Mouse (Mus musculus): ENCODE measurements around the gene Tulp1.
A peak's percentile ranks its signal among the peaks of the same experiment; 100 is the strongest.

Gene Tulp1

GRCm38 (mm10) chr17:28355871-28356270 is 9.2 kb downstream of the Tulp1 start:
- no peak for DNase-seq (ENCODE audit: low read depth, low spot score)
- H3K27me3 ChIP-seq (ENCODE audit: control insufficient read depth, insufficient read depth, low read length, poor library complexity, severe bottlenecking) = no peaks in the 10 kb centered on the region; the same call in 1 of the 2 replicates
- H3K36me3 ChIP-seq (ENCODE audit: control insufficient read depth, insufficient read depth, low read length, poor library complexity, severe bottlenecking) = no peaks in the 10 kb centered on the region

- Histone ChIP-seq H3K27me3 (ENCODE audit: control insufficient read depth, insufficient read depth, low read length, poor library complexity, severe bottlenecking) (no peaks in the 10 kb centered on the region; the same call in 1 of the 2 replicates), H3K36me3 (ENCODE audit: control insufficient read depth, insufficient read depth, low read length, poor library complexity, severe bottlenecking) (no peaks in the 10 kb centered on the region)
- DNase-seq (ENCODE audit: low read depth, low spot score) = no peak
Observed at GRCm38 (mm10) chr17:28352018-28352417, 13.0 kb downstream of the Tulp1 start.

GRCm38 (mm10) chr17:28351353-28351890 is 13.6 kb downstream of the Tulp1 start:
- no peak for DNase-seq (ENCODE audit: low read depth, low spot score)
- Histone ChIP-seq H3K36me3 (ENCODE audit: control insufficient read depth, insufficient read depth, low read length, poor library complexity, severe bottlenecking) (no peaks in the 10 kb centered on the region), H3K27me3 (ENCODE audit: control insufficient read depth, insufficient read depth, low read length, poor library complexity, severe bottlenecking) (no peaks in the 10 kb centered on the region; the same call in 1 of the 2 replicates)

GRCm38 (mm10) chr17:28350466-28351352 is 14.3 kb downstream of the Tulp1 start, which contains the start of gene Tead3:
Gene Tead3, minus strand, starts transcription at chr17:28350817.
- H3K36me3 ChIP-seq (ENCODE audit: control insufficient read depth, insufficient read depth, low read length, poor library complexity, severe bottlenecking) = no peaks in the 10 kb centered on the region
- DNase-seq (ENCODE audit: low read depth, low spot score) = peak; percentile 55
- no peaks in the 10 kb centered on the region; the same call in 1 of the 2 replicates for H3K27me3 ChIP-seq (ENCODE audit: control insufficient read depth, insufficient read depth, low read length, poor library complexity, severe bottlenecking)

GRCm38 (mm10) chr17:28349901-28350465 is 15.0 kb downstream of the Tulp1 start:
- no peak for DNase-seq (ENCODE audit: low read depth, low spot score)
- H3K27me3 ChIP-seq (ENCODE audit: control insufficient read depth, insufficient read depth, low read length, poor library complexity, severe bottlenecking) = no peaks in the 10 kb centered on the region; the same call in 1 of the 2 replicates
- H3K36me3 ChIP-seq (ENCODE audit: control insufficient read depth, insufficient read depth, low read length, poor library complexity, severe bottlenecking) = no peaks in the 10 kb centered on the region

GRCm38 (mm10) chr17:28349264-28349880 is 15.7 kb downstream of the Tulp1 start:
- Histone ChIP-seq H3K27me3 (ENCODE audit: control insufficient read depth, insufficient read depth, low read length, poor library complexity, severe bottlenecking) (no peaks in the 10 kb centered on the region; the same call in 1 of the 2 replicates), H3K36me3 (ENCODE audit: control insufficient read depth, insufficient read depth, low read length, poor library complexity, severe bottlenecking) (no peaks in the 10 kb centered on the region)
- no peak for DNase-seq (ENCODE audit: low read depth, low spot score)

GRCm38 (mm10) chr17:28348211-28348610 is 16.8 kb downstream of the Tulp1 start:
- no peak for DNase-seq (ENCODE audit: low read depth, low spot score)
- Histone ChIP-seq H3K27me3 (ENCODE audit: control insufficient read depth, insufficient read depth, low read length, poor library complexity, severe bottlenecking) (no peaks in the 10 kb centered on the region; the same call in 1 of the 2 replicates), H3K36me3 (ENCODE audit: control insufficient read depth, insufficient read depth, low read length, poor library complexity, severe bottlenecking) (no peaks in the 10 kb centered on the region)

- H3K27me3 ChIP-seq (ENCODE audit: control insufficient read depth, insufficient read depth, low read length, poor library complexity, severe bottlenecking) = no peaks in the 10 kb centered on the region; the same call in 1 of the 2 replicates
- DNase-seq (ENCODE audit: low read depth, low spot score) = no peak
- H3K36me3 ChIP-seq (ENCODE audit: control insufficient read depth, insufficient read depth, low read length, poor library complexity, severe bottlenecking) = no peaks in the 10 kb centered on the region
Observed at GRCm38 (mm10) chr17:28347327-28347726, 17.7 kb downstream of the Tulp1 start.

GRCm38 (mm10) chr17:28345882-28346281 is 19.1 kb downstream of the Tulp1 start:
- H3K36me3 ChIP-seq (ENCODE audit: control insufficient read depth, insufficient read depth, low read length, poor library complexity, severe bottlenecking) = no peaks in the 10 kb centered on the region
- no peaks in the 10 kb centered on the region; the same call in 1 of the 2 replicates for H3K27me3 ChIP-seq (ENCODE audit: control insufficient read depth, insufficient read depth, low read length, poor library complexity, severe bottlenecking)
- DNase-seq (ENCODE audit: low read depth, low spot score) = no peak

- H3K27me3 ChIP-seq (ENCODE audit: control insufficient read depth, insufficient read depth, low read length, poor library complexity, severe bottlenecking) = no peaks in the 10 kb centered on the region; the same call in 1 of the 2 replicates
- H3K36me3 ChIP-seq (ENCODE audit: control insufficient read depth, insufficient read depth, low read length, poor library complexity, severe bottlenecking) = no peaks in the 10 kb centered on the region
- DNase-seq (ENCODE audit: low read depth, low spot score) = no peak
Observed at GRCm38 (mm10) chr17:28345271-28345721, 19.7 kb downstream of the Tulp1 start.

- DNase-seq (ENCODE audit: low read depth, low spot score) = no peak
- Histone ChIP-seq H3K36me3 (ENCODE audit: control insufficient read depth, insufficient read depth, low read length, poor library complexity, severe bottlenecking) (no peaks in the 10 kb centered on the region), H3K27me3 (ENCODE audit: control insufficient read depth, insufficient read depth, low read length, poor library complexity, severe bottlenecking) (no peaks in the 10 kb centered on the region; the same call in 1 of the 2 replicates)
Observed at GRCm38 (mm10) chr17:28344670-28345069, 20.4 kb downstream of the Tulp1 start.

- no peak for DNase-seq (ENCODE audit: low read depth, low spot score)
- no peaks in the 10 kb centered on the region for H3K36me3 ChIP-seq (ENCODE audit: control insufficient read depth, insufficient read depth, low read length, poor library complexity, severe bottlenecking)
- H3K27me3 ChIP-seq (ENCODE audit: control insufficient read depth, insufficient read depth, low read length, poor library complexity, severe bottlenecking) = no peaks in the 10 kb centered on the region; the same call in 1 of the 2 replicates
Observed at GRCm38 (mm10) chr17:28344050-28344607, 20.9 kb downstream of the Tulp1 start.

- Histone ChIP-seq H3K27me3 (ENCODE audit: control insufficient read depth, insufficient read depth, low read length, poor library complexity, severe bottlenecking) (no peaks in the 10 kb centered on the region), H3K36me3 (ENCODE audit: control insufficient read depth, insufficient read depth, low read length, poor library complexity, severe bottlenecking) (no peaks in the 10 kb centered on the region)
- DNase-seq (ENCODE audit: low read depth, low spot score) = peak; percentile 50
Observed at GRCm38 (mm10) chr17:28341091-28341490, 23.9 kb downstream of the Tulp1 start.

GRCm38 (mm10) chr17:28340578-28340977 is 24.4 kb downstream of the Tulp1 start:
- no peaks in the 10 kb centered on the region for H3K27me3 ChIP-seq (ENCODE audit: control insufficient read depth, insufficient read depth, low read length, poor library complexity, severe bottlenecking)
- no peaks in the 10 kb centered on the region for H3K36me3 ChIP-seq (ENCODE audit: control insufficient read depth, insufficient read depth, low read length, poor library complexity, severe bottlenecking)
- DNase-seq (ENCODE audit: low read depth, low spot score) = no peak
